Mouse (Mus musculus) inflammation-experienced regulatory T-cells, adult 6 months (primary cell): Measurements from ENCODE around the gene Fbxl17. TPM values are rescaled to one million over a fixed set of nuclear protein-coding genes. Genes with fewer than 3 reads are reported as not detected.

Experiments used
- ATAC-seq: one replicate; pipeline ENCODE4 v1.8.0; 2017
- polyA plus RNA-seq, 3 experiments: library from polyadenylated mRNA; unstranded; fragments of 100-300 nt; shearing (Covaris generic); gene quantifications; one replicate each; pipeline ENCODE4 v1.2.1; 2017

The Fbxl17 gene
- polyA plus RNA-seq, 3 experiments from 2014 or later = 6.2 to 10.4 (median 6.8) TPM

GRCm38 (mm10) chr17:63402741-63403681 lies 96.8 kb downstream of the Fbxl17 start:
- ATAC-seq = no peak

DNA sequence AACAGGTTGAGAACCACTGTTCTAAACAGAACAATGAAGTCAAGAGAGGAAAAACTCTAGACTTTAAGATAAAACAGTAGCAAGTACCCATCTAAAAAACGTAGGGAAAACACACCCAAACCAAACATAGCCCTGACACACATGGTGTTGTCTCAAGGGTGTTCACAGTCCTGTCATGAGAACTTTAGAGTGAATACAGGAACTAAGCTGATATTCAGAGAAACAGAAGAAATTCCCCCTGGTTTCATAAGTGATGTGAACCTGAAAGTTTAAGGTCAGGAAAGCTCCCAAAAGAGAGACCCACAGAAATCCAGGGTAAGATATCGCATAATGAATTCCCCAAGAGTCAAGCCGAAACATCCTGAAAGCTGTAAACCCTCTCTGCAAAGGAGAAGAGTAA lies 97.6 kb downstream of the Fbxl17 start:
- no peak for ATAC-seq

- ATAC-seq = no peak
These were observed 99.2 kb downstream of the Fbxl17 start for GRCm38 (mm10) chr17:63400640-63401039.

GRCm38 (mm10) chr17:63399816-63400215 lies 100.0 kb downstream of the Fbxl17 start:
- ATAC-seq = no peak

DNA sequence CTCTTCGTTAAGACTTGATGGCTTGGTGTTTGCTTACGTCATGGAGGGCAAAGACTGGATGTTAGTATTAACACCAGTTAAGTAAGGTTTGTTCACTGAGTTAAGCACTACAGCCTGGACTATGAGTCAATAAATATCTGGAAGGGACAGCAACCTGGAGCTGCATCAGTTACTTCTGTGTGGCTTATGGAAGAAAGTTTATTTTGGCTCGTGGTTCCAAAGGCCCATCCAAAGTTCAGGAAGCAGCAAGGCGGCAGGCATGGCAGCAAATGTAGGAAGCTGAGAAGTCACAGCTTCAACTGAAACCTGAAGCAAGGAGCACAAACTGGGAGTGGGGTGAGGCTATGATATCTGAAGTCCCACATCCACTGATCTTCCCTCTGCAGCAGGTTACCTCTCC lies 108.3 kb downstream of the Fbxl17 start:
- ATAC-seq = no peak

- no peak for ATAC-seq
These were observed 108.9 kb downstream of the Fbxl17 start for GRCm38 (mm10) chr17:63390951-63391350.

GRCm38 (mm10) chr17:63370977-63371376 lies 128.8 kb downstream of the Fbxl17 start:
- ATAC-seq = no peak

DNA sequence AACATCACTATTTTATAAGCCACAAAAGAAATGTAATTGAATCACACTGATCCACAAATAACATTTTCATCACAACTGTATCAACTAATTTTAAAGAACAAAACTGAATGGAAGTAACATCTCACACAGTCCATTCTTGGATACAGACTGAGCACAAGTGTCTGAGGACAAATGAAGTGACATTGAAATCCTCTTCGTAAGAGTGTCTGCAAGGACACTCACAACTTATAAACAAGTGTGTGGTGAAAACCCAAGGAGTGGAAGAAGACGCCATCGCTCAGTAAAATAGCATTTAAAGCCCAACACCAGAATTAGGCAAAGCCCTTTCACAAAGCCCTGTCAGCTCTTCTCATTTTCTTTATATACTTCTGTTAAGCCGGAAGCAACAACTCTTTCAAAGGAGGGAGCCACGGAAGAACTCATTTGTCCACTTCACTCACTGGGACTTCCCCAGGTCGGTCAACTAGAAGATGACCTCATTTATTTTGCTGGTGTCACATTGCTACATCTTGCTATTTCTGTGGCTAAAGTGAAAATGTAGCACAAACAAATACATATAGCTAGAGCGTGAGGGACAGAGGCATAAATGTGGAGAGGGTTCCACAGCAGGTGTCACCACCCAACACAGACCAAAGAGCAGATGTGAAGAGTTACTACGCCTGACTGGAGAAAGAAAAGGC lies 130.0 kb downstream of the Fbxl17 start:
- ATAC-seq = no peak

DNA sequence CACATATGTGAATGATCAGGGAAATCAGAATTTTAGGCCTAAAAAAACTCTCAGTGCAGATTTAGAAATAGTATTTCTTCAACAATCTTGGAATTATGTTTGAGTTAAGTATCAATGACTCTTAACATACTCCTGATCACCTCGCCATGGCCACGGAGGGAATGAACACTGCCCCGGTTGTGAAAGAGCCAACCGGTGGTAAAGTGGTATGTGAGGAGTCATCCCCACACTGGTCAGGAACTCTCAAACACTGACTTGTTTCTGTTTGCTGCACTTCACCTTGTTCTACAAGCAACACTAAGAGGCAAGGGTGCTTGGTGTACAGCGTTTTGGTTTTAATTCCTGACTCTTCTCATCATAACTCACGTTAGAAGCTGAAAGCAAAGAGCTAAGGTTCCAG lies 132.3 kb downstream of the Fbxl17 start:
- ATAC-seq = no peak

GRCm38 (mm10) chr17:63366045-63366444 lies 133.8 kb downstream of the Fbxl17 start:
- ATAC-seq = no peak

- ATAC-seq = no peak
These were observed 135.2 kb downstream of the Fbxl17 start for GRCm38 (mm10) chr17:63364605-63365004.

DNA sequence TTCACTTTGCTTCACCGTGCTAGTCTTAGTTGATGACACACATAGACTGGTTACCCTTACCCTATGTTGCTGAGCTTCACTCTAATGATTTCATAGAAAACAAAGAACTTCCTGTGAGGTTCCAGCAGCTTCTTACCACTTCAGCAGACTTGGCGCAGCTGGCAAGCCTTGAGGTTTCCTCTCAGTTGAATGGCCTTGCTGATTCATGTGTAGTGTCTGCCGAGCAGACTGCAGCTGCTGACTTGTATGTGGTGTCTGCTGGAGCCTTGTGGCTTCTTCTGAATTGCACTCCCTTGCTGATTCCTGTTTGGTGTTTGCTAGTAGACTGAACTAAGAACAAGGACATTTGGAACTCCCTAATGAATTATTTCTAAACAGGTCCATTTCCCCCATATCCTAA lies 137.6 kb downstream of the Fbxl17 start:
- ATAC-seq = peak; percentile 38

DNA sequence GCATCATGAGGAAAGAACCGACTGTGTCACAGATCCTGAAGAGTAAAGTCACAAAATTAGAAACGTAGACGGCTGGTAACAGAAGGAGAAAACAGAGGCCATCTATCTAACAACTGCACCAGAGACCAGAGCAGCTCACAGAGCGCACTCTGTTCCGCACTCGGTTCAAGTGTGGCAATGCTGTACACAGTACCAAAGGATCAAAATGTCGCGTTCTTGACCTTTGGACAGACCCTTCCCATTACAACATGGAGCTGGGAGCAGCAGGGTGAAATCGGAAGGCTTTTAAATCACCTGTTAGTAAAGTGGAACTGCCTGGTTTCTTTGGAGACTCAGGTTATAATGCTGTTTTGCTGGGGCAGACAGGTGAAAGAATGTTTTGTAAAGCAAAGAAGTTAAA lies 138.1 kb downstream of the Fbxl17 start:
- ATAC-seq = no peak

DNA sequence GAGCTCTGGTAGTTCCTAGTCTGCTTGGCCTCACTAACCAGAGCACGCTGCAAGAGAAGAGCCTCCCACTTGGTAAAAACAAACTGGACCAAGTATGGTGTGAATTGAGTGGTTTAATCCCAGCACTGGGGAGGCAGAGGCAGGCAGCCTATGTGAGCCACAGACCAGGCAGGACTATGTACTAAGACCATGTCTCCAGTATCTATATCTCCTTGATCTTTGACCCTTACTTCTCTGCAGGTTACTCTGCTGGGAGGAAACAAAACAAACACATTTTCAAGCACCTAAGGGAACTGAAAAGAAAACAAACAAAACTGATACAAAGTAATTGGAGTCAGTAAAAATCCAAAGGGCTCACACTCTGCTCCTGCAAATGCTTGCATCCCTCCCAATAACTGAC lies 141.0 kb downstream of the Fbxl17 start:
- ATAC-seq = no peak

DNA sequence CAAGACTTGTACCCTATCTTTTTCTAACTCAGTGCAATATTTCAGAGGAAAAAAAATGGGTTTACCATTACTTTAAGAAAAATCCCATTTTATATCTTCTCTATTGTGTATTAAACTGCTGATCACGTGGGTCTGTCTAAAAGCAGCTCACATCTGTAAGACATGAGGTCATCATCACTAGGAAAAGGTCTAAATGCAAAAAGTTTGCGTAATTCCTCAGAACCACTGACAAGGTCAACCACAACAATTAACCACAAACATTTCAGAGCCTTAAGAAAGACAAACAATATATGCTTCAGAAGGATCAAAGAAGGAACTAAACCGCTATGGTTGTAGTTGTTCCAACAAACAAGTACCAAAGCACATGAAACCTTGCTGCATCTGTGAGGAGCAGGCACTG lies 143.6 kb downstream of the Fbxl17 start:
- ATAC-seq = no peak

DNA sequence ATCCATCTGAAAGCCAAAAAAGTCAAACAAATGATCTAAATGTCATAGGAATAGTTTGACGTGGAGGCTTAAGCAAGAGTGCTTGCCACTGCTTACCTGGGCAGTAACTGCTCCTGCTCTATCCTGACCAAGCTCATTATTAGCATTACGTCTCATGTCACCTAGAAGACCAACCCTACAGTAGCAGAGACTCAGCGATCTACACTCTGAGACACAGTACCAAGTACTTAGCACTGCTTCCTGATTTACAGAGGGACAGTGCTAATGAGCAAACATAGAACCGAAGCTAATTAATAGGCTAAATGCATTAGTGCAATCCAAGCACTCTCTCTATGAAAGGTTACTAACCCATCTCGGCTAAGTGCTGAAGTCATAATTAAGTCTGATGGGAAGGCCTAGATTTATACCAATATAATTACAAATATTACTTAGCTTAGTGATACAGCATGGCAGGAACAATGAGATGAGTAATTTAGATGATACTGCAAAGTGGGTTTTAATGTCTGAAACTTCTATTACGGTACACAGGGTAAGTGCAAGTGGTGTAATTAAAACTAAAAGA lies 147.1 kb downstream of the Fbxl17 start:
- no peak for ATAC-seq

DNA sequence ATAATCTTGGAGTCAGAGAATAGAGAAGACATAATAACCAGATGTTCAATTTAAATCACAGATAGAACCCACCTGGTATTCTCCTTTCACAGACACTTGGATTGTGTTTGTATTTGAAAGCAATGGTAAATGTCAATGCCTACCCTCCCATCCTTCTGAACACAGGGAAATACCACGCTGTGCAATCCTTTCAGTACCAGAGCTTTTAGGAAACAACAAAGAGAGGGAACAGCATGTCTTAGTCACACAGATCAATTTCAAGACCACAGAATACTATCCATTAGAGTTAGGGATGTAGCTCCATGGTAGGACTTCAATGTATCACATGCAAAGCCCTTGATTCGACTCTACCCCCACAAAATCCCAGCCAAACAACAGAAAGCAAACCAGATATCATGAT lies 148.1 kb downstream of the Fbxl17 start:
- no peak for ATAC-seq

DNA sequence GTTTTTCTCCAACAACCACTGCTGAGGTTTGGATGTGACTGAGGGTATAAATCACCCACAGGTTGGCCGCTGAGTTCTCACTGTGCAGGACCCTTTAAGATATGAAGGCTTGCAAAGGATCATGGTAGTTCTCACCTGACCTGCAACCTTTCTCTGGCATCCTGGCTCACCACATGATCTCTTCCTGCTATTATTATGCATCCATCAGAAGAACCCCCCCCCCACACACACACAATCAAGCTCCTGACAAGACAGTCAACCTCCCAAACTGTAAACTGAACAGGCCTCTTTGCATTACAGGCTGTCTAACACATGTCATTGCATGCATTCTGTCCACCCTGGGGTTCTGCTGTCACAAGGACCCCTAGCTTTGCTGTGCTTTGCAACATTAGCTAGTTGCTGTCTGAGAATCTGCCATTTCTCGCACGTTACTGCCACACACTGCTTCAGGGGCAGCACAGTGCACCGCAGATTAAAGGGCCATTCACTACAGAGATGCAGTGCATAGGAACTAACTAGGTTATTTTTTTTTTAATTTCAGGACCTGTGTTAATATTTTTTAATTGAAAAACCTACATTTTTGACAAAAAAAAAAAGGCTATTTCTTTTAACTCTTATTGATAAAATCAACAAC lies 148.8 kb downstream of the Fbxl17 start:
- ATAC-seq = no peak

GRCm38 (mm10) chr17:63344101-63344500 lies 155.7 kb downstream of the Fbxl17 start:
- ATAC-seq = no peak

- no peak for ATAC-seq
These were observed 156.7 kb downstream of the Fbxl17 start for GRCm38 (mm10) chr17:63343076-63343475.

GRCm38 (mm10) chr17:63342440-63342839 lies 157.4 kb downstream of the Fbxl17 start:
- ATAC-seq = no peak

GRCm38 (mm10) chr17:63341203-63341602 lies 158.6 kb downstream of the Fbxl17 start:
- ATAC-seq = no peak

- no peak for ATAC-seq
These were observed 170.9 kb downstream of the Fbxl17 start for GRCm38 (mm10) chr17:63328888-63329287.
